Comparison of ENCODE assay signal across 8 mouse cellular contexts in the genomic region with DNA sequence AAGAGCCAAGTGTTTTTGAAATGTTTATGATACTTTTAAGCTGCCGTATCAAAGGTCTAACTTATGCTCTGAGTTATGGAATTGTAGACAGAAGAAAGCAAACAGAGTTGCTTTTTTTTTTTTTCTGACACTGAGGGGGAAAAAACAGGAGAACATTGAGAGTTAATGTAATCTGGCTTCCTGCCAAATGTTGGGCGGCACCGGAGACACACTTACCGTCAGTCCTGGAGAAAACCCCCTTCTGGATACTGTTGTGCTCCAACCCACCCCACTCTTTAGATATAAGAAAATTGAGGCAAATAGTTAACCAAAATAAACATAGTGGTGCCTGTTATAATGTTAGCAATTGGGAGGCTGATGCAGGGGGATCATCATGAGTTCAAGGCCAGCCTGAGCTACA. TPM values are rescaled to one million over a fixed set of nuclear protein-coding genes. Genes with fewer than 3 reads are reported as not detected.
DNase-seq lines count a peak whose midpoint lies in the region; ATAC-seq lines count a peak whose summit lies in the region.

No protein-coding gene starts in this region.

- peaks cover 24% of the 10 kb centered on the region for H3K4me1 ChIP-seq in midbrain, embryonic 10.5 days
- H3K4me1 ChIP-seq in midbrain, embryonic 15.5 days = peaks cover 9% of the 10 kb centered on the region
- peaks cover 15% of the 10 kb centered on the region for H3K4me1 ChIP-seq in heart, embryonic 11.5 days (ENCODE audit: control insufficient read depth, insufficient read depth, low read length)

- no peak overlapping the region for H3K4me2 ChIP-seq in midbrain, embryonic 15.5 days
- peak overlapping the region; percentile 37 for H3K4me2 ChIP-seq in heart, embryonic 11.5 days

- no peaks in the 10 kb centered on the region for H3K36me3 ChIP-seq in midbrain, embryonic 10.5 days
- H3K36me3 ChIP-seq in midbrain, embryonic 15.5 days (replicated peaks) = no peaks in the 10 kb centered on the region
- H3K36me3 ChIP-seq in heart, embryonic 11.5 days (ENCODE audit: control insufficient read depth, insufficient read depth, low read length) = no peaks in the 10 kb centered on the region
- no peaks in the 10 kb centered on the region for H3K36me3 ChIP-seq in splenic B cell, adult 2 months (ENCODE audit: control insufficient read depth, insufficient read depth, low read length, poor library complexity, severe bottlenecking)

- H3K9me3 ChIP-seq in midbrain, embryonic 10.5 days (replicated peaks) = no peaks in the 10 kb centered on the region
- H3K9me3 ChIP-seq in midbrain, embryonic 15.5 days = no peaks in the 10 kb centered on the region
- no peaks in the 10 kb centered on the region for H3K9me3 ChIP-seq in heart, embryonic 11.5 days (replicated peaks; ENCODE audit: control insufficient read depth, low read length)

- H3K4me3 ChIP-seq in midbrain, embryonic 10.5 days = no peak overlapping the region
- H3K4me3 ChIP-seq in midbrain, embryonic 15.5 days = no peak overlapping the region
- no peak overlapping the region for H3K4me3 ChIP-seq in heart, embryonic 11.5 days (ENCODE audit: low read depth, low read length)

- H3K27ac ChIP-seq in midbrain, embryonic 10.5 days (replicated peaks) = peak overlapping the region; percentile 69; the same call in 1 of the 2 replicates
- no peak overlapping the region for H3K27ac ChIP-seq in midbrain, embryonic 15.5 days
- H3K27ac ChIP-seq in heart, embryonic 11.5 days (ENCODE audit: low read depth, low read length) = peak overlapping the region; percentile 74

- DNase-seq in midbrain, embryonic 10.5 days (ENCODE audit: low spot score) = no peak
- DNase-seq in kidney, postnatal 4 days = peak; percentile 34 to 60
- peak; percentile 43 for DNase-seq in splenic B cell, adult 2 months (ENCODE audit: low read depth, low spot score)
- no peak for DNase-seq in left cerebral cortex, postnatal 25 days (ENCODE audit: low spot score in 2 of 2)
- no peak for DNase-seq in urinary bladder, adult 2 months (ENCODE audit: low spot score)
- DNase-seq in frontal cortex, adult 2 months (ENCODE audit: extremely low spot score in 1 of 2, low spot score in 1 of 2) = no peak

- 82% methylated on average over 4 of the region's 4 CpGs for WGBS in midbrain, embryonic 10.5 days
- WGBS in midbrain, embryonic 15.5 days = 26% methylated on average over 4 of the region's 4 CpGs
- 20% methylated on average over 4 of the region's 4 CpGs for WGBS in heart, embryonic 11.5 days (ENCODE audit: insufficient replicate concordance)

- intact Hi-C loops in left cerebral cortex, postnatal 25 days (cut with DNase I) = no loop called here

- no peaks in the 10 kb centered on the region for H3K27me3 ChIP-seq in midbrain, embryonic 10.5 days (ENCODE audit: low read depth, poor library complexity, severe bottlenecking)
- H3K27me3 ChIP-seq in midbrain, embryonic 15.5 days (replicated peaks) = no peaks in the 10 kb centered on the region
- no peaks in the 10 kb centered on the region for H3K27me3 ChIP-seq in heart, embryonic 11.5 days (ENCODE audit: control insufficient read depth, insufficient read depth, low read length)
- H3K27me3 ChIP-seq in splenic B cell, adult 2 months (ENCODE audit: control insufficient read depth, insufficient read depth, low read length, poor library complexity, severe bottlenecking) = no peaks in the 10 kb centered on the region

- ATAC-seq in midbrain, embryonic 15.5 days (replicated peaks) = no peak
- ATAC-seq in heart, embryonic 11.5 days (replicated peaks; ENCODE audit: insufficient number of reproducible peaks, low FRiP score, low TSS enrichment) = no peak

- H3K9ac ChIP-seq in midbrain, embryonic 15.5 days = no peak overlapping the region
- H3K9ac ChIP-seq in heart, embryonic 11.5 days (ENCODE audit: low read depth, low read length) = no peak overlapping the region

RNA-seq across cellular contexts. Expression of a gene that starts 52.6 kb away (rescaled TPM):
- polyA plus RNA-seq in midbrain, embryonic 10.5 days (2016; fragmentation: Nextera tagmentation; extraction: Ambion mirVana) = 26.9 and 30.0 TPM in 2 replicates
- 29.5 and 31.7 TPM in 2 replicates for polyA plus RNA-seq in midbrain, embryonic 15.5 days (2015; fragmentation: Nextera tagmentation; extraction: Ambion mirVana)
- polyA plus RNA-seq in heart, embryonic 11.5 days (2014; fragmentation: Nextera tagmentation; extraction: Ambion mirVana) = 176 and 191 TPM in 2 replicates
- total RNA-seq in left cerebral cortex, postnatal 25 days (2021) = 10 to 100 TPM; 41.8 to 47.4 TPM
- polyA plus RNA-seq in urinary bladder, adult 2 months (2012; rRNA removed) = 77.6 and 80.5 TPM in 2 replicates
- polyA plus RNA-seq in frontal cortex, adult 2 months (2012; rRNA removed) = 63.8 and 66.3 TPM in 2 replicates

Comparison
In these comparisons a context has a peak if more than half of its experiments do, and no peak if none do; other contexts are left out.
1. DNase-seq: peak in kidney, postnatal 4 days (2 of 2) and splenic B cell, adult 2 months (single experiment); none in midbrain, embryonic 10.5 days (single experiment), left cerebral cortex, postnatal 25 days (0 of 2), urinary bladder, adult 2 months (single experiment) and frontal cortex, adult 2 months (0 of 2).